Mouse (Mus musculus): Measurements from ENCODE around the gene Setdb2.
"Not testable (repeated sequence)": the region's sequence is repeated elsewhere in the genome, so short reads cannot be mapped to it uniquely, and the experiment has no call there.

Setdb2 gene

DNA sequence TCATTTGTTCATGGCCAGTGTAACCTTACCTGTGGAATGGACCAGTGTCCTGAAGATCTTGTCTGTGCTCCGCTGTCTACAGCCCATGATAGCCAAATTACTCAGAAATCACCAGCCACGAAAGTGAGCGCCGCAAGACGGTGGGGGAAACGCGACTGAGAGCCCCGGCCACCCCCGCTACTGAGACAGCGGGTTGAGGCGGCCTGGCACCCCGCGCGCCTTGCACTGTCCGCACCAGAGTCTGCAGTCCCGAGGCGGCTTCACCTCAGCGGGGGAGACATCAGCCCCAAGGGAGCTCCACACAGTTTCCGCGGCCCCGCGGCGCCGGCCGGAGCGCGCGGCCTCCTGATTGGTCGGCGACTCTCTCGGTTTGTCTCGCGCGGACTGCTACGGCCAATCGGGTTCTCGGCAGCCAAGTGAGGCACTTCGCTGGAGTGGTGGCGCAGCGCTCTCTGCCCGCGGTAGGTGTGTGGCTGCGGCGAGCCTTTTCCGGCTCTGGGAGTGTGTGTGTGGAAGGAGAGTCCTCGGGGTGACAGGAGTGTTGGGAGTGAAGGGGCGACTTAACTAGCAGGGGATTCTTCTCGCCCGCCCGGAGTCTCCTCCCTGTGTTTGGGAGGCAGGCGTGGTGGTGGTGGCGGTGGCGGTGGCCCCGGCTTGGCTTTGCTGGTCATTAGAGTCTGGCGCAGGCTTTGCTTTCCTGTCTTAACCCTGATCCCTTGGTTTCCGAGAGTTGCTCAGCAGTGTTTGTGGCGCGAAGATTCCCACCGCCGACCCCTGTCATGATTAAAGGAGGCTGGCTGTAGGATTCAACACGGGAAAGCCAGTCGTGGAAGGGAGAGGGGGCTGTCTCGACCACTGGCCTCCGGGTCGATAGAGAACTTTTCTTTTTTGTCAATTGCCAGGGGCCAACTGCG is at the start of gene Setdb2, which contains the start of gene Cab39l:
Gene Setdb2 (minus strand): TSS at position 327 of the 914 bp plus-strand sequence.
Gene Cab39l (plus strand): TSS at position 415 of the 914 bp plus-strand sequence.
- peak; percentile 94 for DNase-seq (ENCODE audit: low read depth)

DNA sequence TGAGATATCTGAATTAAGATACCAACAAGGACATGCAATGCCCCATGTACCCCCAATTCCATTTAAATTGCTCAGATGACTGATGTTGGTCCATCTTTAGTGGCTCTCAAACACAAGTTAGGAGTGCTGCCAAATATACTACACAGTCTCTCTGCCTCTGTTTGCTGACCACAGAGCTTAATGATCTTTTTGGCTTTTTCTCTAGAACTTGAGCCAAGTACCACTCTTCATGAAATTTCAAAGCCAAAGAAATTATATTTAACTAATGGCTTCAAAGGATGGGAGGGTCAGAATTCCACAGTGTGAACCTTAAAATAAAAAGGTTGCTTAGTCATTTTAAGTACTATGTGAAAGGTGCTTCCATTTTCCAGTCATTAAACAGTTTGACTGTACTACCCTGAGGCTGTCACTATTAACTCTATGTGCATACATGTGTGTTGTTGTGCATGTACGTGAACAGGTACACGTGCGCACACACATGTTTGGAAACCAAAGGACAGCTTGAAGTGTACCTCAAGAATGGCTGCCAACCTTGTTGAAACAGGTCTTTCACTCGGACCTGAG is 44.6 kb upstream of the Setdb2 start:
- DNase-seq (ENCODE audit: low read depth) = no peak

DNA sequence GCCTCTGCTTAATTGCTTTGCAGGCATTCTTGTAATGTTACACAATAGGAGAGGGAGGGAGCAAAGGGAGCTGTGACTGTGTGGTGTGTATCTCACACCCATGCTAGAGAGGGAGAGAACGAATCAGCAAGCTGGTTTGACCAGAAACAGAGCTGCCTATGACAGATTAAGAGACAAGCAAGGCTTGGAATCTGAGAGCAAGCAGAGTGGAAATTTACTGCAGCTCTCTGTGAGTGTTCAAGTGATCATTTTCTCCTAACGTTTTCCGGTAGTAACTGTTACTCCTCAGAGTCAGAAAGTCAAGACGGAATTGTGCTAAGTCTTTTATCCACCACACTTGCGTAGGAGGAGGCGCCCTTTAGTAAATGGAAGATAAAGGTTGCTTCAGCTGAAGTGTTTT is 38.0 kb upstream of the Setdb2 start:
- DNase-seq (ENCODE audit: low read depth) = peak; percentile 76

DNA sequence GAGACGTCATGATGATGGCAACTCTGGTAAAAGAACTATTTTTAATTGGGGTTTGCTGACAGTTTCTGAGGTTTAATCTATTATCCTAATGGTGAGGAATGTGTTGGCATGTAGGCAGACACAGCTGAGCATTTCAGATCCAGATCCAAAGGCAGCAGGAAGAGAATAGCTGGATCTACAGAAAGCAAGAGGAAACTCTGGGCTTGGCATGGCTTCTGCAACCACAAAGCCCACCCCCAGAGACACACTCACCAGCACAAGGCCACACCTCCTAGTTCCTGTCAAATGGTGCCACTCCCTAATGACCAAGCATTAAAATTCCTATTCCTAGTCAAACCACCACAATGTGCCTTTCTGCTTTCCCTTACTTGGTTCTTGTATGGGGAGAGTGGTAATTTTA is 30.1 kb upstream of the Setdb2 start:
- peak; percentile 83 for DNase-seq (ENCODE audit: low read depth)

DNA sequence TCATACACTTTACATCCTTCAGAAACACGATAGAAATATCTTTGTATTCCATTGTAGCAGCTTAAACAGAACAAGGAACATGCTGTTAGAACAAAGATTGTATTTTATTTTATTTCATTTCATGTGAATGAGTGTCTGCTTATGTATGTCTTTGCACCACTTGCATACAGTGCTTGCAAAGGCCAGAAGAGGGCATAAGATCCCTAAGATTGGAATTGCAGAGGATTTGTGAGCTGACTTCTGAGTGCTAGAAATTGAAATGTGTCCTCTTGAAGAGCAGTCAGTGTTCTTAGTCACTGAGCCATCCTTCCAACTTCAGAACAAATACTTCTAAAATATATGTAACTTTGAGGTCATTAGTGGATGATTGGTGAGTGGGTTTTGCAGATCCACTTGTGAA is 27.1 kb upstream of the Setdb2 start:
- peak; percentile 70 for DNase-seq (ENCODE audit: low read depth)

DNA sequence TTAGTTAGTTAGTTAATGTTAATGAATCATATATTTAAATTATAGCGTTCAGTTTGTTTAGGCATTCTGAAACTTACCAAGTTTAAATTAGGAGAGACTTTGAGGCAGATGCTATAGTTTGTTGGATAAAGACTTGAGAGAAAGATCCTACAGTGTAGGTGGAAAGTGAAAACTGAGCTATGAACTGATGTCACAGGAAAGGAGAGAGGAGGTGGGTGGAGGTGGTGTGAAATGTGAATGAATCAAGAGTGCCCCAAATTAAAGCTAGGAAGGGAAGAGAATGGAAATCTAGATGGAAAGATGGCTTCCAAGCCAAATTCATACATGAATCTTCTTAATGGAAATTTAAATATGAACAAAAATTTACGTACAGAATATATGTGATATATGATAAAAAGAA is 25.8 kb upstream of the Setdb2 start:
- no peak for DNase-seq (ENCODE audit: low read depth)

DNA sequence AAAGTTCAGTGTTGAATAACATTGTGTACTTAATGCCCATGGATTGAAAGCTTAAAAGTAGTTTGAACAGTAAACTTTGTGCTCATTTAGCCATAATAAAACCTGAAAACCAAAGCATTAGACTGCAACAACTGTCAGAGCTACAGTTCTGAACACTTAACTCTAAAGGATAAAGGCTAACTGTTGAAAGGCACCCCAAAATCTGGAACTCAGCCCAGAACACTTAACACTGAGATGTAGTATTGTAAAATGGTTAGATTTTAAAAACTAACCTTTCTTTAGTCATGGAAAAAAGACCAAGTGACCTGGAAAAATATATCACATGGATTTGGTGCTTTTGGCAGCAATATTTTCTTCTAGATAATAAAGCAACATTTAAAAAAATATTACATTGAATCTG is 7.3 kb upstream of the Setdb2 start:
- no peak for DNase-seq (ENCODE audit: low read depth)

DNA sequence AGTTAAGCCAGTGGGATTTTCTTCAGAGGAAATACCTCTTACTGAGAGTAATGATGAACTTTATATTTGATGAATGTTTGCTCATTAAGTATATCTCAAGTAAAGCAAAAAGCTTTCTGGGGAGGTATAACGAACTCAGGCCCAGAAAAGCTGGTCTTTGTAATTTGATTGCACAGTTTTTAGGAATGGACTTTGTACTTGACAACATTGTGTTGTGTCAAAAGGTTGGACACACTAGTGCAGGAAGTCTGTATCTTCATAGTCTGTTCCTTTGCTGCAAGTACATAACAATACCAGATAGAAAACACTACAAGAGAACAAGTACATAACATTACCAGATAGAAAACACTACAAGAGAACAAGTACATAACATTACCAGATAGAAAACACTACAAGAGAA is 4.7 kb upstream of the Setdb2 start:
- DNase-seq (ENCODE audit: low read depth) = no peak

DNA sequence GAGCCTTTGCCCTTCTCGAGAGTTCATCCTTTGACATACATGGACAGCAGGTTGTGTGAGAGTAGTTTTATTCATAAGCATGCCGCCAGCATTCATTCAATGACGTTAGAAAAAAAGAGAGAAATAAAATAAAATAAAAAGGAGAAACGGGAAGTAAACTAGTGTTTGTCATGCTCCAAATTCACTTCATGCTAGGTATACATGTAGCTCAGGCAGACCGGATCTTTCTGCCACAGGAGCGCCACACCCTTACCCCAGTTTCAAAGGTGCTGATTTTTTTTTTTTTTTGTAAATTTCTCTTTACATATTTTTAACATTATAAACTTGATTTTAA is 755 bp upstream of the Setdb2 start:
- DNase-seq (ENCODE audit: low read depth) = no peak

DNA sequence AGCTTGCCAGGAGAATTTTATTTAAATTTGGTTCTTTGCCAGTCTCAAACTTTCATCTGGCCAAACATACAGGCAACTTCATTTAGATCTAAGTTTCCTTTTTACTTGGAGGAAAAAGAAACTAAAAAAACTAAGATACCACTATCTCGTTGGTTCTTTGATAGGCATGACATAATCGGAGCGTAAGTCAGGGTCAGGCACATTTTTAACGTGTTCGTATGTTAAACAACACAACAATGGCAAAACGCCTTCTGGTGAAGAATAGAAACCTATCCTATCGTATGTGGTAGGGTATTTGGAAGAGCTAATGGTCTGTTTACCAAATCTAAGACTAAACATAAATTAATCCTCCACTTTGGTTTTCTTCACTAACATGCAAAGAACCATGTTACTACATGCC is 645 bp downstream of the Setdb2 start:
- DNase-seq (ENCODE audit: low read depth) = peak; percentile 52

DNA sequence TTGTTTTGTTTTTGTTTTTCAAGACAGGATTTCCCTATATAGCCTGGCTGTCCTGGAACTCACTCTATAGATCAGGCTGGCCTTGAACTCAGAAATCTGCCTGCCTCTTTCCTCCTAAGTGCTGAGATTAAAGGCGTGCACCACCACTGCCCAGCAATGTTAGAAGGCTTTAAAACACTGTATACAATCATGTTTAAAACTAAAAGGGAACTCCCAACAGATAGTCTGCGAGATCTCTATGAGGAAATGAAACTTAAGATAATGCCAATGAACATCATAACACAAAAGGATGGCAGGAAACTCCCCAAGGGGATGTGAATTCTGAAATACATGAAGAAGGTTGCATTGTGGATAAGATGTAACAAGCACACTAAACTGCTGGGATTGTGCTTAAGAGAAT is 2.2 kb downstream of the Setdb2 start:
- DNase-seq (ENCODE audit: low read depth) = no peak

DNA sequence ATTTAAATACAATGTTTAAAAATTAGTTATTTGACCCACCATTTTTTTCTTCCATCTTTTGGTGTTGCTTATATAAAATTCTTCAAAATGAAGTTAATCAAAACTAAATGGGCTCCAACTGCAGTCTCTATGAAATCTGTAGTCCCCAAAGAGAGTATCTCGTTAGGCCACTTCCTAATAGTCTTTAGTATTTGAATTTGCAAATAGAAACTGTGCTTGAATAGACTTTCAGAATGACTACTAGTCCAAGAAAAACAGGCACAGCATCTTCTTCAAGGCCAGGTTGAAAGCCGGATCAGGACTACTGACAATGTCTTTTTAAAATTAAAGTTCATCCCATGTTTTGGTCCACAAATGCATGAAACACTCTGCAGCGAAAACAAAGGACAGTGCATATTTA is 3.3 kb downstream of the Setdb2 start:
- no peak for DNase-seq (ENCODE audit: low read depth)

DNA sequence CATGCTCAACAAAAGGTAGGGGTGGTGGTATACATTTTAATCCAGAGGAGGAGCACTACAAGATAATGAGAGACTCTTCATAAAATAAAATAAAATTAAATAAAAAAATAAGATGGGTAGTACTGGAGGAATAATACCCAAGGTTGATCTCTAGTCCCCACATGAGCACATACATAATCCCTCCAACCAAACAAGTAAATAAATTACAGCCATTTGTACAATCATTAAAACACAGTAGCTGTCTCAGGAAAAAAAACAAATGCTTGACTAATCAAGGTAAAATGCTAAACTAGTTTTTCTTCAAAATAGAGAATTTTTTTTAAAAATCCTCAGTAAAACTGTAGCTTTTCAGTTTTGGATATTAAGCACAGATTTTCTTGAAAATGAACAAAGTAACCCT is 5.5 kb downstream of the Setdb2 start:
- DNase-seq (ENCODE audit: low read depth) = no peak

DNA sequence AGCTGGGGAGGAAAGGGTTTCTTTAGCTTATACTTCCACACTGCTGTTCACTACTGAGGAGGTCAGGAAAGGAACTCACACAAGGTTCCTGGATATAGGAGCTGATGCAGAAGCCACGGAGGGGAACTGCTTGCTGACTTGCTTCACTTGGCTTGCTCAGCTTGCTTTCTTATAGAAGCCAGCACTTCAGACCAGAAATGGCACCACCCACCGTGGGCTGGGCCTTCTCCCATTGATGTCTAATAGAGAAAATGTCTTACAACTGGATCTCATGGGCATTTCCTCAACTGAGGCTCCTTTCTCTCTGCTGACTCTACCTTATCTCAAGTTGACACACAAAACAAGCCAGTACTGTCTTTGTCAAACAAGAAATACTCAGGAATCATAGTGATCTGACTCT is 6.8 kb downstream of the Setdb2 start:
- peak; percentile 57 for DNase-seq (ENCODE audit: low read depth)

DNA sequence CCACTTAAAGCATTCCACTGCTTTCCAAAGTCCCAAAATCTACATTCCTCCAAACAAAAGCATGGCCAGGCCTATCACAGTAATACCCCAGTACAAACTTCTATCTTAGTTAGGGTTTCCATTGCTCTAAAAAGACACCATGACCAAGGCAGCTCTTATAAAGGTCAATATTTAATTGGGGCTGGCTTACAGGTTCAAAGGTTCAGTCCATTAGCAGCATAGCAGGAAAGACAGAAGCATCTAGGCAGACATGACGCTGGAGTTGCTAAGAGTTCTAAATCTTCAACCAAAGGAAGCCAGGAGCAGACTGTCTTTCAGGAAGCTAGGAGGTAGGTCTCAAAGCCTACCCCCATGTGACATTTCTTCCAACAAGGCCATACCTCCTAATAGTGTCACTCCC is 10.1 kb downstream of the Setdb2 start:
- no peak for DNase-seq (ENCODE audit: low read depth)

DNA sequence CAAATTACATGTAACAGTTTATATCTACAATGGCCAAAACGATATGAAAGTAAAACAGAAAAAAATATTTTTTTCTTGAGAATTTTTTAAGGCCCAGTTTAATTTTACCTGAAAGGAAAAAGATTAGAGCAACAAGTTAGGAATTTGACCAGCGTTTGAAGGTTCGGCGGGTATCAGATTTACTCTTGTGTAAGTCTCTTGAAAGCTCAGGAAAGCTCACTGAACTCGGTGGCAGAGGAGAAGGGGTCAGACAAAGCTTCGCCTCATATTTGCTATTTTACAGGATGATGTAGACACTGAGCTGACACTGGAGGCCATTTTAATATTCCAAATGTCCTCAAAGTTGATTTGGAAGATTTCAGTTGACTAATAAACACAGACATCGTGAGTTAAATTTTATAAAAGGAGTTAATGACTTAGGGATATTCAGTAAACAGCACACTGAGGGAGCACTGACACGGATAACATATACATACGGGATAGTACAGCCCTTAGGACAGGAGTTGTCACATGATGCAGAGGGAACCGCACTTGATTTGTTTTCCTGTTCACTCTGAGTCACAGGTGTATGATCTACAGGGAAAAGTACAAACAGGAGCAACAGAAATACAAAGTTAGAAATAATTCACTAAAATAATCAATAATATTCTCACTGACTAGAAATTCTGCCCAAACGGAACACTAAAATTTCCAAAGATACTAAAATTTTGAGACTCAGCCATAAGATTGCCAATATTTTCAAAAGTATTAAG is 17.6 kb downstream of the Setdb2 start:
- no peak for DNase-seq (ENCODE audit: low read depth)

DNA sequence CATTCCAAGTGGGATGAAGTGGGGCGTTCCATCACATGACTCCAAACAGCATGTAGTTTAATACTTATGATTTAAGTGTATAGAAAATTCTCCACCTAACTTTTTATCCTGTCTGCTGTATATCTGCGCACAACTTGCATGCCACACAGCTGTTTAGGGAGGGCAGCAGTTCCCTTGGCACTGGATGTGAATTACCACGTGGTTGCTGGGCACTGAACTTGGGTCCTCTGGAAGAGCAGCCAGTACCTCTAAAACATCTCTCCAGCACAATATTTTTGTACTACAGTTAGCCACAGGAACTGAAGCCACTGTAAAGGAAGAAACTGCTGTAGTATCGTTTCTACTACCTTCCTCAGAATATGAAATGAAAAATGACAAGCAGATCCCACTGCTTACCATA is 22.5 kb downstream of the Setdb2 start:
- DNase-seq (ENCODE audit: low read depth) = no peak

DNA sequence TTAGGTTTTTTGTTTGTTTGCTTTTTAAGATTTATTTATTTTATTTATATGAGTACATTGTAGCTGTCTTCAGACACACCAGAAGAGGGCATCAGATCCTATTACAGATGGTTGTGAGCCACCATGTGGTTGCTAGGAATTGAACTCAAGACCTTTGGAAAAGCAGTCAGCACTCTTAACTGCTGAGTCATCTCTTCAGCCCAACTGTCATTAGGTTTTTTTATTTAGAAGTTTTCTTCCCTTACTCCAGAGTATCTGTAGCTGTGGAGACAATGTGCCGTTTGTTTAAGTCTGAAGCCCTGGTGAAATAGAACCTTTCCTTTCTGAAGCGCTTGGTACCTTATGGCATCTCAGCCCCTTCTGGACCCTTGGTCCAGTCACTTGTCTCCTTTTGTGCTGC is 25.7 kb downstream of the Setdb2 start:
- peak; percentile 9 for DNase-seq (ENCODE audit: low read depth)

DNA sequence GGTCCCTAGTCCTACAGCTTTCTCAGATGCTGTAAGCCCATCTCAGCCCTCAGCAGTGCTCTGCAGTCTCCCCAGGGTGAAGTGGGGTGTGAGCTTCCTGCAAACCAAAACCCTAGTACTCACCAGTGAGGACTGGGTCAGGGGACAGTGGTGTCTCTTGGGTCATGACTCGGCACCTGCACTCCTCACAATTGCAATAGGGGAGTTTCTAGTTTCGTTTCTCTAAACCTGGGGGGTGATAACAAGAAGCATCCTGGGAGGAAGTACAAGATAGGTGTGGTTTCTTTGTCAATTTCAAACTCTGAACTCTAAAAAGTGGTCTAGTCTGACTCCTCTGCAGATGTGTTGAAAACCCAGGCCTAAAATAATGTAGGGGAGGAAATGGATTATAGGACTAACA is 43.7 kb downstream of the Setdb2 start:
- peak; percentile 27 for DNase-seq (ENCODE audit: low read depth)

DNA sequence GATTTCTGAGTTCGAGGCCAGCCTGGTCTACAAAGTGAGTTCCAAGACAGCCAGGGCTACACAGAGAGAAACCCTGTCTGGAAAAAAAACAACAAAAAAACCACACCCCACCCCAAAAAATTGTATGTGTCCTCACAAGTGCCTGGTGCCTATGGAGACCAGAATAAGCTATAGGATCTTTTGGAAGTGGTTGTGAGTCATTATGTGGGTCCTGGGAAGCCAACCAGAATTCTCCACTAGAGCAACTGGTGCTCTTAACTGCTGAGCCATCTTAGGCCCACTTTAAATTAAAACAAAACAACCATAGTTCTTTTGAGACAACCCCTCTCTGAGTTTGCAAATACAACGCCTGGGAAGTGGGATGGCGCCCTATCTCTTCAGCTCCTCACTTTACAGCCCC is 45.4 kb downstream of the Setdb2 start, which contains the start of gene Phf11c:
Gene Phf11c (minus strand): TSS at position 101 of the 400 bp plus-strand sequence.
- no peak for DNase-seq (ENCODE audit: low read depth)

DNA sequence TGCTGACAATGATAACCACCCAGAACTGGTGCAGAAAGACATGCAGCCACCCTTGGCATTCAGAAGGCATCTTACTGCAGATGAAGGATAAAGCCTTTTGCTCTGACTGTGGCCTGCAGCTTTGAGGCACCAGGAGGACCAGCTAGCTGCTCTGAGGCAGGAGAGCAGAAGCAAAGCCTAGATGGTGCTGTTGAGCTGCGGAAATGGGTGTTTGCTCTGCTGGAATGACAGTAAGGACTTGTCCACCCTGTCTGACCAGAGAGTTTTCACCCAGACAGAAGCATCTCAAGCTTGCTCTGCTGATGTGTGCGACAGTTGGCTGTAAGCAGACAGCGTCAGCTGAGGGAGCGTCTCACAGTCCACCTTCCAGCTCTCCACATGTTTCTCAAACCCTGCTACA is 50.5 kb downstream of the Setdb2 start:
- DNase-seq (ENCODE audit: low read depth) = not testable (repeated sequence)

DNA sequence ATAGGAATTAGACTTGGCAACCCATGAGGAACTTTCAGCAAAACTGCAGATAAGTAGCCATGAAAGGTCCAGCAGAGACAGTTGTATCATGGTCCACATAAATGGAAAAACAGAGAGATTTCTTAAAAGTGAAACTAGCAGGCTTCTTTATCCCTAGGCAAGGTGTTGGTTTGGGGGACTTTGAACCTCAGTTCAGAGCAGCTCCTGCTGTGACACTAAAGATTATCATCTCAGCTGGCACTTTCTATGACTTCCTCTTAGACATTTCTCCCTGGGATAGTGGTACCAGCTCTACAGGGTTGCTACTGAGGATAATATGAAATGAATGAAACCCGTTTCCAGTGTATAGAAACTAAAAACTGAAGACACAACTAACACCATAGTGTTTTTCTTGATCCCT is 51.2 kb downstream of the Setdb2 start:
- no peak for DNase-seq (ENCODE audit: low read depth)
